Mouse (Mus musculus) right cerebral cortex, postnatal 10 days (tissue): ENCODE results near the gene Olfr446.

Source experiments
- DNase-seq, 2 experiments: peaks; one replicate each; pipeline ENCODE4 v3.0.0; 2021; ENCODE audit warnings: low spot score in 2 of 2

The Olfr446 gene

GRCm38 (mm10) chr6:42921077-42921476, at the start of gene Olfr446:
TSS of gene Olfr446 (plus strand) at chr6:42921377.
- DNase-seq = no peak

DNA sequence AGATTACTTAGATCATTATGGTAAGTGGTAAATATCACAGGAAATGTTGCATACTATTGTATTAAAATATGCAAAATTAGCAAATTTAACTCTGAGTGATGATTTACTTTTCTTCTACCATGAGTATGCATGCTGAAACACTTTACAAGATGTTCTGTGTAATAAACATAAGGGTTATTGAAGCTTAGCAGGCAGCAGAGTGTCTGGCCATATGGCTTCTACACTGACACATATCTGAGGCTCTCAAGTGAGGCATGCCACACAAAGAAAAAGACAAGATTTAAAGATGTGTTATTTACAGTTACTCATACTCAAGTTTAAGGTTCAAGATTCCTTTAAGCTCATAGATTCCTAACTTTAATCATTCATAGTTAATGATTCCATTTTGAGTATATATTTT, 44.9 kb upstream of the Olfr446 start:
- DNase-seq = no peak

DNA sequence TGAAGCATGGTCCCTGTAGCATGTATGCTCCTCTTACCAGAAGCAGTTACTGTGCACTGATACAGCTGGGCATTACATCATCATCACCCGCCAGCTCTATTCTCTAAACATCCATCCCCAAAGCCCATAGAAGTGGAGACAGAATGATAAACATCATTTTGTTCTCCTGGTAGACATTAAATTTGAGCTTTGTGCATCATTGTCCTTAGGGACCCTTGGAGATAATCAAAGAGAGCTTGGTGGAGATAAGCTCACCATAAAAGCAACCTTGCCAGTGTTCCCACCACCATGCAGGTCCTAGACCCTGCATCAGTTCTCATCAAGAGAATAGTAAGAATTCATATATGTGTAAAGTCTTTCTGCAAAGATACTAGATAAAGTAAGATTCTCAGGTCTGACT, 31.0 kb upstream of the Olfr446 start, which contains the start of gene Olfr448:
Olfr448 (plus strand) TSS at position 301 of the 400 bp plus-strand sequence.
- no peak for DNase-seq

DNA sequence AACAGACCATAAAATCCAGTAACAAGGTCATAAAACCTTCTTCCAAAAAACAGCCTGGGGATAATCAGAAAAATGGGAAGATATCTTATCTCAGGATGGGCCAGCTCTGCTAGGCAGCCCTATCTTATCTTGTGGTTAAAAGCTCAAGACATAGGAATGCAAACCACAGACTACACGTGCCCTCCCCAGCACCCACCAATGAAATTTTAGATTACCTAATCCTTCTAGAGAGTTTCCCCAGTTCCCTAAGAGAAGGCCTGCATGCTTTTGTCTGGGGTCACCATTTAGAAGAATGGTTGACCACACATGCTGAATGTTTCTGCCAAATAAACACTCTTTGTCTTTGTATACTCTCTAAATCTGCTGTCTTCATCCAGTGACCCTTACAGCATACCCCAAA, 20.8 kb upstream of the Olfr446 start:
- no peak for DNase-seq

DNA sequence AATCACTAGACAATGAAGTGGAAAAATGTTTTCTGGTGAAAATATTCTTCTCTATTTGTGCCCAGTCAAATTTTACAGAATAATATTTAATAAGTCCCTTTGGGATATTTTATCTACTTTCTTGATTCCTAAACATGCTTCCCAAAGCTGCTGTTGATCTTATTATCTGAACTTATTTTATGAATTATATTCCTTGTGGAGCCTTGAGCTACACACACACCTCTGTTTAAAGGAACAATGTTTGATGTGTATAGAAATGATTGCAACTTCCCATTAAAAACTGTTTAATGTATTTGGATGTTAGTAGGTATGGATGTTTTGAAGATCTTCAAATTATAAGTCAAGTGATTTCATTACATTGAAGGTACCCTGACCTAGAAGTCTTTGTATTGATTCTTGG, 12.6 kb upstream of the Olfr446 start, which contains the start of gene Olfr447:
Olfr447 (plus strand) TSS at position 301 of the 400 bp plus-strand sequence.
- DNase-seq = no peak

- no peak for DNase-seq
These were observed 27.6 kb downstream of the Olfr446 start, which contains the start of gene Olfr444 for GRCm38 (mm10) chr6:42948767-42949166. TSS of gene Olfr444 (plus strand) at chr6:42949067.

DNA sequence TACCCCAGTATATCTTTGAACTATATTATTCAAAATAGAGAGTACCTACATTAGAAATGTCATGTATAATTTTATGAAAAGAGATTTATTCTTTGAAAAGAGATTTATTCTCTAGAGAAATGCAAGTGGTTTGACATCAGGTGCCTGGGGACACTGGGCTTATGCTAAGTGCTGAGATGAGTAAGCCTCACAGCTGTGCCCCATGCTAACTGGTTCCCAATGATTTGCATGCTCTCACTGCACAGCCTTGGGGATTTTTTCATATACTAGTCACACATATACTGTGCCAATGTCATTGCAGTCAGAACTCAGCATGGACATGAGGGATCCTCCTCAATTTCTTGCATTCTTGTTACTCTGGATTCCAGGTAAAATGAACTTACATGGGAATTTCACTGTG, 59.2 kb downstream of the Olfr446 start:
- no peak for DNase-seq
